Mouse (Mus musculus): ENCODE results near the gene Ubr7. TPM values are rescaled to one million over a fixed set of nuclear protein-coding genes. Genes with fewer than 3 reads are reported as not detected.

The Ubr7 gene
- polyA plus RNA-seq, 1 experiment from 2014 or later, result 16.1 TPM

DNA sequence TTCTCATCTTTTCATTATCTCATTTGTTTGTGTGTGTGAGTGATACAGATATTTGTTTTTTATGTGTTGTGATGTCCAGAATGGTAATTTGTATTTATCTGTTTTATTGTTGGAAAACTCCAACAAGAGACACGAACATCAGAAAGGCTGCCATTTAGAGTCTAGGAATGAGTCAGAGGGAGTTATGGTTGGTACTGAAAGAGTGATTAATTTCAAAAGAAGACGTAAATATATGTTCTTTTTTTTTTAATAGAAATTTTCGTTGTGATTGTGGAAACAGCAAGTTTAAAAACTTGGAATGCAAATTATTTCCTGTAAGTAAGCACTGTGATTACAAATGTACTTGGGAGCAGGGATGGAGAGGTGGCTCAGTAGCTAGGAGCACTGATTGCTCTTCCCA, 3.9 kb downstream of the Ubr7 start:
- TF ChIP-seq EP300 (optimal IDR thresholded peaks at IDR 0.05) (no peak), CTCF (IDR thresholded peaks at IDR 0.05; ENCODE audit: low read depth) (no peak)
- Histone ChIP-seq H3K9ac (ENCODE audit: low read length) (no peak overlapping the region), H3K4me2 (replicated peaks; ENCODE audit: low read depth) (no peak overlapping the region), H3K4me3 (ENCODE audit: low read depth, low read length) (no peak overlapping the region), H3K27me3 (ENCODE audit: control insufficient read depth, insufficient read depth, low read length) (no peaks in the 10 kb centered on the region), H3K9me3 (ENCODE audit: control insufficient read depth, low read length) (no peaks in the 10 kb centered on the region), H3K27ac (replicated peaks) (no peak overlapping the region), H3K4me1 (replicated peaks; ENCODE audit: control insufficient read depth, insufficient read depth) (no peaks in the 10 kb centered on the region; the same call in 1 of the 2 replicates), H3K36me3 (ENCODE audit: control insufficient read depth, insufficient read depth, low read length) (peaks cover 7% of the 10 kb centered on the region; the same call in 1 of the 2 replicates)
- WGBS, result 70% methylated on average over 3 of the region's 3 CpGs
- DNase-seq (ENCODE audit: low spot score) (no peak), ATAC-seq (ENCODE audit: low FRiP score, low TSS enrichment) (no peak)

DNA sequence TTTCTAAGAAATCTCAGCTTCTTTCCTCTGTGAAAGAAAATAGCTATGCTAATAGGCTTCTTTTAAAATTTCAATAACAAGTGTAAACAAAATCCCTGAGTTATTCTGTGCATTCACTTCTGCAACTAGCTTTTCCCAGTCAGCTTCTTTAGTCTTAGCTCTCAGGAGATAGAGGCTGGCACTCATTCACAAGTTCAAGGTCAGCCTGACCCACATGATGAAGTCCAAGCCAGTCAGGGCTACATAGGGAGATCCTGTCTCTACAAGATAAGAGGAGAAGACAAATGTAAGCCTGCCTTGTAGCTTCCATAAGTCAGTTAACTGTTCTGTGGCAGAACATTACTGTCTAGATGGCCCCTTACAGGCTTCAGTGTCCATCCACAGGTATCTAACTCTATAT, 5.9 kb downstream of the Ubr7 start:
- TF ChIP-seq CTCF (IDR thresholded peaks at IDR 0.05; ENCODE audit: low read depth), result no peak
- TF ChIP-seq EP300 (optimal IDR thresholded peaks at IDR 0.05), result no peak
- H3K9me3 ChIP-seq (ENCODE audit: control insufficient read depth, low read length), result no peaks in the 10 kb centered on the region
- H3K4me1 ChIP-seq (replicated peaks; ENCODE audit: control insufficient read depth, insufficient read depth), result no peaks in the 10 kb centered on the region
- H3K4me2 ChIP-seq (replicated peaks; ENCODE audit: low read depth), result no peak overlapping the region
- H3K36me3 ChIP-seq (ENCODE audit: control insufficient read depth, insufficient read depth, low read length), result peaks cover 12% of the 10 kb centered on the region; the same call in 1 of the 2 replicates
- no peak overlapping the region for H3K9ac ChIP-seq (ENCODE audit: low read length)
- ATAC-seq (ENCODE audit: low FRiP score, low TSS enrichment) (no peak), DNase-seq (ENCODE audit: low spot score) (no peak)
- no peak overlapping the region for H3K27ac ChIP-seq (replicated peaks)
- H3K4me3 ChIP-seq (ENCODE audit: low read depth, low read length), result no peak overlapping the region
- H3K27me3 ChIP-seq (ENCODE audit: control insufficient read depth, insufficient read depth, low read length), result no peaks in the 10 kb centered on the region

DNA sequence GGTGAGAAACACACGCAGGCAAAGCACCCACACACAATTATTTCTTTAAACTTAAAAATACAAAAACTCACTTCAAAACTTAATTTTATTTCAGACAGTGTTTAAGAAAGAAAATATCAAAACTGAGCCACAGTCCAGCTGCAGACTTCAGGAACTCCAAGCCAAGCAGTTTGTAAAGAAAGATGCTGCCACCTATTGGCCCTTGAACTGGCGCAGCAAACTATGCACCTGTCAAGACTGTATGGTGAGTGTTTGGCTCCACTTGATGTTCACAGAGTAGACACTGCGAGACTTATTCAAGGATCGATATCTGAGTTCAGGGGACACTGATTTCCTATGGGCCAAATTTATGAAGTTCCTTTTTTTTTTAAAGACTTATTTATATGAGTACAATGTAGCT, 11.2 kb downstream of the Ubr7 start:
- ATAC-seq (ENCODE audit: low FRiP score, low TSS enrichment), result no peak
- no peak overlapping the region for H3K27ac ChIP-seq (replicated peaks)
- WGBS, result 92% methylated on average over 4 of the region's 4 CpGs
- no peak overlapping the region for H3K4me3 ChIP-seq (ENCODE audit: low read depth, low read length)
- peaks cover 19% of the 10 kb centered on the region for H3K36me3 ChIP-seq (ENCODE audit: control insufficient read depth, insufficient read depth, low read length)
- no peak for TF ChIP-seq EP300 (optimal IDR thresholded peaks at IDR 0.05)
- peak; percentile 61 for TF ChIP-seq CTCF (IDR thresholded peaks at IDR 0.05; ENCODE audit: low read depth)
- H3K4me1 ChIP-seq (replicated peaks; ENCODE audit: control insufficient read depth, insufficient read depth), result no peaks in the 10 kb centered on the region
- no peaks in the 10 kb centered on the region for H3K9me3 ChIP-seq (ENCODE audit: control insufficient read depth, low read length)
- H3K27me3 ChIP-seq (ENCODE audit: control insufficient read depth, insufficient read depth, low read length), result no peaks in the 10 kb centered on the region
- no peak for DNase-seq (ENCODE audit: low spot score)
- H3K9ac ChIP-seq (ENCODE audit: low read length), result no peak overlapping the region
- H3K4me2 ChIP-seq (replicated peaks; ENCODE audit: low read depth), result no peak overlapping the region

DNA sequence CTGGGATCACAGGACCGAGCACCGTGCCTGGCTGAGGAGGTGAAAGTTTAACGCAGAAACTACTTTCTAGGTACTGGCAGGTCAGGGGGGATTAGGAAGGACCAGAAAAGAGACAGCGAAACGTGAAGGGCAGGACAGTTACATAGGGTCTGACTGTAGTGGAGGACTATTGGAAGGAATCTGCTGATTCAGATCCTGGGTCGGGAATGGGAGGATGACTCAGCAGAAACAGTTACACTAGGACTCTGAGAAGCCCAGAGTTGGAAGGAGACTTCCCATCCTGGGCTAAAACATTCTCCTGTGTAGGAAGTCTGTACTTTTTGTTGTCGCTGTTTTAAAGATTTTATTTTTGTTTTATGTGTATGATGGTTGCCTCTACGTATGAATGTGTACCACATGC, 13.8 kb downstream of the Ubr7 start:
- H3K9ac ChIP-seq (ENCODE audit: low read length), result no peak overlapping the region
- no peak overlapping the region for H3K4me3 ChIP-seq (ENCODE audit: low read depth, low read length)
- ATAC-seq (ENCODE audit: low FRiP score, low TSS enrichment) (no peak), DNase-seq (ENCODE audit: low spot score) (no peak)
- H3K36me3 ChIP-seq (ENCODE audit: control insufficient read depth, insufficient read depth, low read length), result peaks cover 23% of the 10 kb centered on the region
- no peaks in the 10 kb centered on the region for H3K9me3 ChIP-seq (ENCODE audit: control insufficient read depth, low read length)
- no peaks in the 10 kb centered on the region for H3K27me3 ChIP-seq (ENCODE audit: control insufficient read depth, insufficient read depth, low read length)
- H3K4me1 ChIP-seq (replicated peaks; ENCODE audit: control insufficient read depth, insufficient read depth), result no peaks in the 10 kb centered on the region
- H3K27ac ChIP-seq (replicated peaks), result no peak overlapping the region
- no peak overlapping the region for H3K4me2 ChIP-seq (replicated peaks; ENCODE audit: low read depth)
- WGBS, result 92% methylated on average over 8 of the region's 8 CpGs
- no peak for TF ChIP-seq CTCF (IDR thresholded peaks at IDR 0.05; ENCODE audit: low read depth)
- TF ChIP-seq EP300 (optimal IDR thresholded peaks at IDR 0.05), result no peak

DNA sequence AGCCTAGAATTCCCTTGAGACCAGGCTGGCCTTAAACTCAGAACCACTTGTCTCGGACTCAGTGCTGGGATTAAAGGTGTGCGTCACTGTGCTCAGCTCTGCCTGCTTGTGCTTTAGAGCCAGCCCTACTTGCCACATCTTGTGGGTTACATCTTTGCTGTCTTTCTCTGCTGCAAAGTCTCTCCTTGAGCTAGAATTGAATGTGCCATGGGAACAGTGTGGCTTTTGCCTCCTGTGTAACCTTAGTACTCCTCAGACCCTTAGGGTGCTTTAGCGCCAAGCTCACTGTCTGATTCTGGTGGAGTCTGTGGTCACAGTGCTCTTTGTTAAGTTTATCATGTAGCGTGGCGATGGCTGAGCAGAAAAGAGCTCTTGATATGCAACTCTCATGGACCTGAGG, 14.9 kb downstream of the Ubr7 start:
- Histone ChIP-seq H3K9me3 (ENCODE audit: control insufficient read depth, low read length) (no peaks in the 10 kb centered on the region), H3K4me2 (replicated peaks; ENCODE audit: low read depth) (no peak overlapping the region), H3K36me3 (ENCODE audit: control insufficient read depth, insufficient read depth, low read length) (peaks cover 29% of the 10 kb centered on the region), H3K9ac (ENCODE audit: low read length) (no peak overlapping the region), H3K27me3 (ENCODE audit: control insufficient read depth, insufficient read depth, low read length) (no peaks in the 10 kb centered on the region), H3K4me3 (ENCODE audit: low read depth, low read length) (no peak overlapping the region), H3K4me1 (replicated peaks; ENCODE audit: control insufficient read depth, insufficient read depth) (no peaks in the 10 kb centered on the region), H3K27ac (replicated peaks) (no peak overlapping the region)
- no peak for DNase-seq (ENCODE audit: low spot score)
- no peak for ATAC-seq (ENCODE audit: low FRiP score, low TSS enrichment)
- 94% methylated on average over 5 of the region's 5 CpGs for WGBS
- TF ChIP-seq EP300 (optimal IDR thresholded peaks at IDR 0.05) (no peak), CTCF (IDR thresholded peaks at IDR 0.05; ENCODE audit: low read depth) (no peak)

GRCm38 (mm10) chr12:102776035-102776434, 18.3 kb downstream of the Ubr7 start:
- no peak overlapping the region for H3K4me2 ChIP-seq (replicated peaks; ENCODE audit: low read depth)
- ATAC-seq (ENCODE audit: low FRiP score, low TSS enrichment) (no peak), DNase-seq (ENCODE audit: low spot score) (no peak)
- TF ChIP-seq EP300 (optimal IDR thresholded peaks at IDR 0.05) (no peak), CTCF (IDR thresholded peaks at IDR 0.05; ENCODE audit: low read depth) (no peak)
- no peak overlapping the region for H3K4me3 ChIP-seq (ENCODE audit: low read depth, low read length)
- no peak overlapping the region for H3K27ac ChIP-seq (replicated peaks)
- peaks cover 23% of the 10 kb centered on the region for H3K36me3 ChIP-seq (ENCODE audit: control insufficient read depth, insufficient read depth, low read length)
- H3K9ac ChIP-seq (ENCODE audit: low read length), result no peak overlapping the region
- no peaks in the 10 kb centered on the region for H3K27me3 ChIP-seq (ENCODE audit: control insufficient read depth, insufficient read depth, low read length)
- H3K9me3 ChIP-seq (ENCODE audit: control insufficient read depth, low read length), result no peaks in the 10 kb centered on the region
- H3K4me1 ChIP-seq (replicated peaks; ENCODE audit: control insufficient read depth, insufficient read depth), result no peaks in the 10 kb centered on the region
- WGBS, result 92% methylated on average over 14 of the region's 14 CpGs

All from stomach, postnatal 0 days (tissue).